Mouse (Mus musculus) lung, adult 2 months (tissue): Measurements from ENCODE around the gene Tmem59. TPM values are rescaled to one million over a fixed set of nuclear protein-coding genes. Genes with fewer than 3 reads are reported as not detected.

Source experiments
- DNase-seq: peaks from one replicate; pipeline ENCODE4 v3.0.0; 2022
- H3K4me1 ChIP-seq: fragments of 200-500 bp; 2 replicates; pipeline ENCODE4 v1.6.1; 2011; ENCODE audit warnings: low read length; ENCODE audit not compliant: control insufficient read depth, insufficient read depth
- H3K4me3 ChIP-seq: fragments of 200-500 bp; replicated peaks from 2 replicates; pipeline ENCODE3; 2011; ENCODE audit warnings: low read depth, mild to moderate bottlenecking, control low read depth, low read length; ENCODE audit errors: extremely low read depth
- CTCF ChIP-seq: fragments of 200-500 bp; IDR thresholded peaks from 2 replicates; pipeline ENCODE4 v1.5.1; 2011; ENCODE audit warnings: mild to moderate bottlenecking, low read length, control low read depth; ENCODE audit not compliant: insufficient read depth
- POLR2A ChIP-seq: fragments of 200-500 bp; IDR thresholded peaks from 2 replicates; pipeline ENCODE4 v1.6.1; 2011; ENCODE audit warnings: low read depth, mild to moderate bottlenecking, control low read depth, low read length, borderline replicate concordance; ENCODE audit errors: extremely low read depth
- WGBS: fragments of 180-500 bp; shearing (Covaris S2); methylation state at CpG from one replicate; pipeline ENCODE4 v1.1.7; 2018; 5-methylcytosine and 5-hydroxymethylcytosine counted together
- polyA plus RNA-seq: library from polyadenylated mRNA; depleted of rRNA; stranded (reverse); fragments of >200 nt; gene quantifications from 2 replicates; pipeline ENCODE4 v1.2.3, GENCODE M21; 2012

The Tmem59 gene
- polyA plus RNA-seq, 1 experiment, result 321 TPM

DNA sequence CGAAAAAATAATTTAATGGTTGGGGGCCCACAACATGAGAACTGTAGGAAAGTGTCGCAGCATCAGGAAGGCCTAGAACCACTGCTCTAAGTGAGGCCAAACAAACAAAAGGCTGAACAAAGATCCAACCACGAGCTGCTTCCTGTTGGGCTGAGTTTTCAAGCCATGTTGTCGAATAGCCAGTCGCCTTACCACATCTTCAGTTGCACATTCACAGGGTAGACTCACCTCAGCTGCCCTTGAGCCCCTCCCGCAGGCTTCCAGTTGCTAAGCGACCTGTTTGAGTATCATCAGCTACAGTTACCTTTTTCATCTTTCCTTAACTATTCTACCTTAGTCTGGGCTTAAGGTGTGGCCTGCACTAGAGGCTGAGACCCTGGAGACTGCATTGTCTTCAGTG lies 24.8 kb downstream of the Tmem59 start:
- DNase-seq, result no peak
- WGBS, result 73% methylated on average over 7 of the region's 7 CpGs
- H3K4me1 ChIP-seq, result no peaks in the 10 kb centered on the region
- no peak overlapping the region for H3K4me3 ChIP-seq
- TF ChIP-seq CTCF, result no peak
- TF ChIP-seq POLR2A, result no peak

DNA sequence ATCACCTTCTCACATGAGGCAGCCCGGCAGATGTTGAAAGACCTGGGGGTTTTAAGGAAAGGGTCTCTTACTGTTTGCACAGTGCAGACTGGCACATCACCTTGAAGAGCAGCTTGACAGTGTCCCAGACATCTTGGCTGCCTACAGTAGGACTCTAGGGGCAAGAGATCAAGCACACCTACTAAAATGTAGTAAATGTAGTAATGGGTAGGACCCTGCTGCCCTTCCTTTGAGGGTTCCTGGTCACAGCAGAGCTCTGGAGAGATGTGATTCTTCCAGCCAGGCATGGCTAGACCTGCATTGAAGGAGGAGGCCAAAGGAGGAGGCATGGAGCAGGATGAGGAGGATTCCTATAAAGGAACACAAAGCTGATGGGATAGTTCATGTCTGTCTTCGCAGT lies 28.8 kb downstream of the Tmem59 start:
- no peaks in the 10 kb centered on the region for H3K4me1 ChIP-seq
- no peak overlapping the region for H3K4me3 ChIP-seq
- WGBS, result 90% methylated on average over 2 of the region's 2 CpGs
- TF ChIP-seq POLR2A, result no peak
- DNase-seq, result no peak

DNA sequence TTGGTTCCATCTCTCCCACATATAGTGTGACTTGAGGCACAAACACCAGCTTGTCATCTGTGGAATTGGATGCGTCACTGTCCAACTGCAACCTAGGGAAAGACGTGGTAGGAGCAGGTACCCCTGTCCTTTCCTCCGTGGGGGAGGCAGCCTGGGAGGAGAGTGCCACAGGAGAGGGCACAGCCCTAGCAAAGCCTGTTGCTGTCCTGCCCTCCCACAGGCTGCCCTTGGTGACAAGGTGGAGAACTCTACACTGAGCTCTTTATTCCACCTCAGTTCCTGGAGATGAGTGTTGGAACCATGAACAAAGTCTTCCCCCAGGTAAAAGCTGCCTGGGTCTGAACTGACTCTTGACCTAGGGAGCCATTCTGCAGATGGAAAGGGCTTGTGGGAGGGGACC lies 30.7 kb downstream of the Tmem59 start, which contains the start of gene Ldlrad1:
Gene Ldlrad1 (plus strand): TSS at position 301 of the 400 bp plus-strand sequence.
- no peak within 1 kb of the TSS for H3K4me3 ChIP-seq
- TF ChIP-seq POLR2A (no peak), CTCF (no peak)
- no peak for DNase-seq
- peaks cover 7% of the 10 kb centered on the region; the same call in 1 of the 2 replicates for H3K4me1 ChIP-seq
- 80% methylated on average over 3 of the region's 3 CpGs for WGBS

GRCm38 (mm10) chr4:107210483-107211097 lies 32.4 kb downstream of the Tmem59 start:
- WGBS, result 45% methylated on average over 5 of the region's 5 CpGs
- TF ChIP-seq CTCF (no peak), POLR2A (peak; percentile 18; the same call in 1 of the 2 replicates)
- DNase-seq, result peak; percentile 52

DNA sequence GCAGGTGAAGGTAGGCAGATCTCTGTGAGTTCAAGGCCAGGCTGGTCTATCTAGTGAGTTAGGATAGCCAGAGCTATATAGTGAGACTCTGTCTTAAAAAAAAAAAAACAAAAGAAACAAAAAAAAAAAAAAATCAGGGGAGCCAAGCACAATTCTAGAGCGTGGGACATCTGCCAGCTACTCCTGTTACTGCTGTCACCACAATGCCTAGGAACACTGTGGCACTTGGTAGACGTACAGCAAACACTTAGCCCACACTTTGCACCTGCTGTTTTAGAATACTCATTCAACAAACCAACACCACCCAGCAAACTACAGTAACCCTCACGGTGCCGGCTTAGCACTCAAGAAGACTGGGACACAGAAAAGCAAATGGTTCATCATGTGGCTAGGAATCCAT lies 33.3 kb downstream of the Tmem59 start:
- peak; percentile 58 for DNase-seq
- WGBS, result 63% methylated on average over 4 of the region's 4 CpGs
- H3K4me1 ChIP-seq, result peaks cover 7% of the 10 kb centered on the region; the same call in 1 of the 2 replicates
- no peak for TF ChIP-seq POLR2A
- TF ChIP-seq CTCF, result no peak
- H3K4me3 ChIP-seq, result no peak overlapping the region

More at GRCm38 (mm10) chr4:107210483-107211097, 32.4 kb downstream of the Tmem59 start:
- Histone ChIP-seq H3K4me1 (peaks cover 7% of the 10 kb centered on the region; the same call in 1 of the 2 replicates), H3K4me3 (no peak overlapping the region)

DNA sequence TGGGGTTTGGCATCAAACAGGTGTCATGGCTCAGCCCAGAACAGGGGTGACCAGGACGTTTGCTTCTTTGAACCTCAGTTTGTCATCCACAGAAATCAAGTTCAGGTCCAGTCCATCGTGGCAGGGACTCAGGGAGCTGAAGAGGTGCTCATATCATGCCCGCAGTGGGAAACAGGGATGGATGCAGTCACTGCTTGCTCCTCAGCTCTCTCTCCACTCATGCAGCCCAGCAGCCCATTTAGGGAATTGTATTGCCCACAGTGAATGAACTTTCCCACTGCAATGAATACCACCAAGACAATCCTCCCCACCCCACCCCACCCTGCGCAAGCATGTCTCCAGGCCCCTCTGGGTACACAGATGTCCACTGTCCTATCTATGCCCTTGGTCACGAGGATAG lies 33.7 kb downstream of the Tmem59 start:
- H3K4me3 ChIP-seq, result no peak overlapping the region
- peaks cover 7% of the 10 kb centered on the region; the same call in 1 of the 2 replicates for H3K4me1 ChIP-seq
- WGBS, result 76% methylated on average over 5 of the region's 5 CpGs
- TF ChIP-seq POLR2A, result no peak
- DNase-seq, result no peak

DNA sequence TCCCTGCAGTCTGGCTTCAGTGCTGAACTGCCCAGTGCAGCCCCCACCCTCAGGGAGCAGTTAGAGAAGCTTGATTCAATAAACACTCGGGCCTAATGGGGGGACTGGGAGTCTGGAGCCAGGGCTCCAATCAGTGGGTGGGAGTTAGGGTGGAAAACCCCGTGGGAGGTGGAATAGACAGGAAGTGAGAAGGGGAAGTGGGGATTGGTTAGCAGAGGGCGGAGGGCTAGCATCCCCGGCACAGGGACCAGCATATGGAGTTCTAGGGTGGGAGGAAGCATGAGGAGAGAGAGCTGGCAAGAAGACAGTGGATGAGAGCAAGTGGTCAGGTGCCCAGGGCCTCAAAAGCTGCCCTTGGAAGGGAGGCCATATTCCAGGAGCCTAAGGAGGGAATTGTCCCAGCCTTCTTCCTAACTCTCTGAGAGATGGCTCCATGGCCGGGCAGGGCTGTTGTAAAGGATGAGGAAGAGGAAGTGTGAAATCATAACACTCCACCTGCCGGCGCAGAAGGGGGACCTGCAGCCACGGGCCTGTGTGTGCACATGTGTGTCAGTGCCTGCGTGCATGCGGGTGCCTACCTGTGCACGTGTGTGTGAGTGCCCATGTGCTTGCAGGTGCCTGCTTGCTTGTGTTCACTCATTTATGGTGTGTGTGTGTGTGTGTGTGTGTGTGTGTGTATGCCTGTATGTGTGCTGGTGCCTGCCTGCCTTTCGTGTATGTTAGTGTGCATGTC lies 35.2 kb downstream of the Tmem59 start:
- H3K4me3 ChIP-seq, result no peak overlapping the region
- TF ChIP-seq CTCF (peak; percentile 17; the same call in 1 of the 2 replicates), POLR2A (no peak)
- peaks cover 11% of the 10 kb centered on the region; the same call in 1 of the 2 replicates for H3K4me1 ChIP-seq
- no peak for DNase-seq
- 47% methylated on average over 12 of the region's 12 CpGs for WGBS

GRCm38 (mm10) chr4:107217574-107217973 lies 39.4 kb downstream of the Tmem59 start:
- Histone ChIP-seq H3K4me3 (no peak overlapping the region), H3K4me1 (peaks cover 11% of the 10 kb centered on the region; the same call in 1 of the 2 replicates)
- 68% methylated on average over 9 of the region's 9 CpGs for WGBS
- TF ChIP-seq POLR2A, result no peak
- no peak for DNase-seq

DNA sequence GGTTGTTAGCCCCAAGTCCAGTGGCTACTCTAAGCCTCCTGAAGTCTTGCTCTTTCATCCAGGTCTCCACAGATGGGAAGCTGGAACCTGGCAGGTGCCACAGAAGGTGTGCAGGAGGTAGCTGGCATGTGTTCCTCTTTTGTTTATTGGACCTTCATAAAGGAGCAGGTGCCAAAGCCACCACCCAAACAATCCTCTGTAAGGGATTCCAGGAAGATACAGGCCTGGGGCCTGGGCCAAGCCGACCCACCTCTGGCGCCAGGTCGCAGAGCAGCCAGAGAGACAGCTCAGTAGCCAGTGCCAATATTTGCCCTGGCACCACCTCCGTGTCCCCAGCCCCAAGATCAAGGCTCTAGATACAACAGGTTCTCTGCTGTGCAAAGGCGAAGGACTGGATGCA lies 43.3 kb downstream of the Tmem59 start:
- WGBS, result 66% methylated on average over 5 of the region's 5 CpGs
- TF ChIP-seq CTCF (no peak), POLR2A (no peak)
- H3K4me3 ChIP-seq, result no peak overlapping the region
- peaks cover 4% of the 10 kb centered on the region; the same call in 1 of the 2 replicates for H3K4me1 ChIP-seq
- no peak for DNase-seq
